Mouse (Mus musculus) kidney, postnatal 0 days (tissue): ENCODE measurements around the gene Olfr312. TPM values are rescaled to one million over a fixed set of nuclear protein-coding genes. Genes with fewer than 3 reads are reported as not detected.

Experiments used
- ATAC-seq: fragments of 200-750 bp; cut with Nextera tagmentation; replicated peaks from 2 replicates; pipeline ENCODE4 v1.8.0; 2017; ENCODE audit warnings: low read depth, moderate number of reproducible peaks, moderate TSS enrichment, moderate library complexity; ENCODE audit not compliant: low FRiP score
- DNase-seq: peaks from one replicate; pipeline ENCODE4 v3.0.0-alpha.2; 2016; ENCODE audit warnings: low spot score
- H3K27ac ChIP-seq: fragments of 300-500 bp; sonication (generic); 2 replicates; pipeline ENCODE4 v1.5.1; 2014; ENCODE audit warnings: mild to moderate bottlenecking
- H3K27me3 ChIP-seq: fragments of 300-500 bp; sonication (generic); 2 replicates; pipeline ENCODE4 v1.6.1; 2014; ENCODE audit warnings: low read length, mixed read lengths; ENCODE audit not compliant: insufficient read depth
- H3K36me3 ChIP-seq: fragments of 300-500 bp; sonication (generic); 2 replicates; pipeline ENCODE4 v1.6.1; 2014; ENCODE audit warnings: low read length, mixed read lengths; ENCODE audit not compliant: insufficient read depth
- H3K4me1 ChIP-seq: fragments of 300-500 bp; sonication (generic); replicated peaks from 2 replicates; pipeline ENCODE4 v1.6.1; 2014; ENCODE audit warnings: antibody characterized with exemption, low read length, mixed read lengths; ENCODE audit not compliant: insufficient read depth
- H3K4me2 ChIP-seq: fragments of 300-500 bp; sonication (generic); 2 replicates; pipeline ENCODE4 v1.6.1; 2014; ENCODE audit warnings: mild to moderate bottlenecking, low read length, moderate library complexity, mixed read lengths
- H3K4me3 ChIP-seq: fragments of 300-500 bp; sonication (generic); replicated peaks from 2 replicates; pipeline ENCODE4 v1.5.1; 2014; ENCODE audit warnings: low read depth, low read length
- H3K9ac ChIP-seq: fragments of 300-500 bp; sonication (generic); 2 replicates; pipeline ENCODE4 v1.6.1; 2014; ENCODE audit warnings: low read depth, low read length
- H3K9me3 ChIP-seq: fragments of 300-500 bp; sonication (generic); replicated peaks from 2 replicates; pipeline ENCODE4 v1.6.1; 2016; ENCODE audit warnings: low read length, inconsistent platforms, mixed read lengths
- CTCF ChIP-seq: IDR thresholded peaks from 2 replicates; pipeline ENCODE4 v1.5.1; 2016; ENCODE audit warnings: antibody characterized with exemption, low read depth, mild to moderate bottlenecking, moderate library complexity
- WGBS: fragments of 180-500 bp; shearing (Covaris S2); extraction: QIAGEN DNeasy Blood & Tissue Kit; methylation state at CpG from one replicate; pipeline ENCODE4 v1.1.7; 2014; 5-methylcytosine and 5-hydroxymethylcytosine counted together
- polyA plus RNA-seq: library from polyadenylated mRNA; unstranded; fragments of >200 nt; fragmentation: Nextera tagmentation; extraction: Ambion mirVana; gene quantifications from 2 replicates; pipeline ENCODE4 v1.2.1, GENCODE M21; 2015

The Olfr312 gene
- polyA plus RNA-seq, 1 experiment from 2014 or later = not detected

DNA sequence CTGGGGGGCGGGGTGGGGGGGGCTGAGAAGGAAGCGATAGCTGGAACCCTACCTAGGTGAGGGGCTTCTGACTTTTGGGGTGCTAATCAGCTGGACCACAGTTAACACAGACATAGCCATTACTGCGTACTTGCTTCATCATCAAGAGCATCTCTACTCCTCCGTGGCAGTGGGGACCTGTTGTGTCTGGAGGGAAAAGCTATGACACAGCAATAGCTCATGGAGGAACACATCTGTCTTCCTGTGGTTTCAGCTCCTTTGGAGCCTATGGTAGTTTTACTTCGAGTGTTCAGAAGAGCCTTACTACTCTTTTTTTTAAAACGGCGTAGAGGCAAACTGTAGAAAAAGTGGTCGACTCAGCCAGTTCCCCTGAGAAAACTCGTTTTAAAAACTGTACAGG, 18.6 kb downstream of the Olfr312 start:
- Histone ChIP-seq H3K36me3 (peaks cover 16% of the 10 kb centered on the region; the same call in 1 of the 2 replicates), H3K4me1 (no peaks in the 10 kb centered on the region), H3K4me3 (peak overlapping the region; percentile 56), H3K27me3 (no peaks in the 10 kb centered on the region), H3K9me3 (no peaks in the 10 kb centered on the region), H3K27ac (no peak overlapping the region), H3K9ac (peak overlapping the region; percentile 71), H3K4me2 (peak overlapping the region; percentile 78)
- no peak for TF ChIP-seq CTCF
- ATAC-seq (no peak), DNase-seq (no peak)
- 43% methylated on average over 9 of the region's 9 CpGs for WGBS

DNA sequence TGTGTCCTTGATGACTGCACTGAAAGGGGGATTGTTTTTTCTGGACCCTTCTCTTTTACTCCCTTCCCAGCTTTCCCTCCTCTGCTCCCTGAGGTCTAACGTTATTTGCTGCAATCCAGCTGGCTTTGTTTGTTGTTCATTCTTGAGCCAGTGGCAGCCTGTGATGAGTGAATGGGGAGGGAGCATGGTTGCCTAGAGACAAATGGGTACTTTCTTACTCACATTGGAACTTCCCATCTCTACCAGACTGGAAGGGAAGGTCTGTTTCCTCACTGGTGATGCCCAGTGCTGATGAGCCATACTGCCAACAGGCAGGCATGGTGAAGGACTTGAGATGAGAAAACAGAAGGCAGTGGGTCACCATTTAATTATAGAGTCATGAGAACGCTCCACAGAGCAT, 20.7 kb downstream of the Olfr312 start:
- Histone ChIP-seq H3K27ac (no peak overlapping the region), H3K4me1 (no peaks in the 10 kb centered on the region), H3K36me3 (peaks cover 24% of the 10 kb centered on the region), H3K27me3 (no peaks in the 10 kb centered on the region), H3K4me2 (no peak overlapping the region), H3K4me3 (no peak overlapping the region), H3K9me3 (no peaks in the 10 kb centered on the region), H3K9ac (no peak overlapping the region)
- no peak for TF ChIP-seq CTCF
- WGBS = 60% methylated on average over 2 of the region's 2 CpGs
- DNase-seq = no peak
- no peak for ATAC-seq

DNA sequence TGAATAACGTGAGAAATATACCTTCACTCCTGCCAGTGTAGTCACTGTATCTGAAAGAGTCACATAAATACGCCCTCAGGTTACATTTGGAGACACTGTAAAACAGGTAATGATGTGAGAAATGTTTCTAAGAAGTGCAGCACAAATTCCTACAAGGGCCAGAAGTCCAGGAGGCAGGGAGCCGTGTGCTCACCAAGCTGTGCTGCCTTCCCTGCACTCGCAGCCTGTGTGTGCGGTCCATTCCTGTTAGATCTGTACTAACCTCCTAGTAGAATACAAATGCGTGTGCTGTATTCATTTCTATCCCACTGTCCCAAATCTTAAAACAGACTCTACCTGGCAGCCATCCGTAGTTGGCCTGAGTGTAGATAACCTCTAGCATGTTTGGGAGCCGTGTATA, 31.7 kb downstream of the Olfr312 start:
- H3K4me3 ChIP-seq = no peak overlapping the region
- 95% methylated on average over 8 of the region's 8 CpGs for WGBS
- peaks cover 10% of the 10 kb centered on the region; the same call in 1 of the 2 replicates for H3K9me3 ChIP-seq
- no peak for ATAC-seq
- no peak overlapping the region for H3K4me2 ChIP-seq
- no peak overlapping the region for H3K27ac ChIP-seq
- no peak for TF ChIP-seq CTCF
- no peak overlapping the region for H3K9ac ChIP-seq
- no peaks in the 10 kb centered on the region for H3K27me3 ChIP-seq
- H3K4me1 ChIP-seq = no peaks in the 10 kb centered on the region
- DNase-seq = no peak
- H3K36me3 ChIP-seq = peaks cover 38% of the 10 kb centered on the region

- no peaks in the 10 kb centered on the region for H3K36me3 ChIP-seq
- peak; percentile 75 for DNase-seq
- H3K27ac ChIP-seq = peak within 1 kb of the TSS; percentile 82
- H3K4me1 ChIP-seq = peaks cover 6% of the 10 kb centered on the region
- ATAC-seq = peak; percentile 82
- H3K27me3 ChIP-seq = no peaks in the 10 kb centered on the region
- TF ChIP-seq CTCF = peak; percentile 12; the same call in 1 of the 2 replicates
- H3K9me3 ChIP-seq = no peaks in the 10 kb centered on the region
- peak within 1 kb of the TSS; percentile 74 for H3K9ac ChIP-seq
- peak within 1 kb of the TSS; percentile 80 for H3K4me3 ChIP-seq
- 3% methylated on average over 37 of the region's 37 CpGs for WGBS
- H3K4me2 ChIP-seq = peak within 1 kb of the TSS; percentile 84
Observed at GRCm38 (mm10) chr11:58867039-58867953, 38.3 kb downstream of the Olfr312 start, which contains the start of gene 2810021J22Rik. 2810021J22Rik (plus strand) TSS chr11:58867216.

DNA sequence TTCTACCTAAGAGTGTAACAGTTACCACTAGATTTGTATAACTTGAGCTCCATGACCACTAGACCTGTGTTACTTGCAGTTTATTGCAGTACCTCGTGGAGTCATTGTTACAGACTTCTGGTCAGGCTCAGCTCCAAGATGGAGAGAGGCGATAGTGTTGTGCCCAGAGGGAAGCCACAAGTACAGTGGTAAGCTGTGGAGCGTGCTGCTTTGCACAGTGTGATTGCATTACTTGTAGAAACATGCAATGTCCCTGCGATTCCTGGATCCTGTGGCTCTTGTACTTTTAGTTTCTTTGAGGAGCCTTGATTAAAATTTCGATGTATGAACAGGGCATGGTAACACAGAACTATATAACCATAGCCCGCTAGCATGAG, 38.9 kb downstream of the Olfr312 start:
- peak overlapping the region; percentile 80 for H3K4me3 ChIP-seq
- no peaks in the 10 kb centered on the region for H3K9me3 ChIP-seq
- peaks cover 6% of the 10 kb centered on the region for H3K4me1 ChIP-seq
- WGBS = 59% methylated on average over 6 of the region's 6 CpGs
- H3K27me3 ChIP-seq = no peaks in the 10 kb centered on the region
- H3K4me2 ChIP-seq = peak overlapping the region; percentile 84
- TF ChIP-seq CTCF = no peak
- H3K36me3 ChIP-seq = no peaks in the 10 kb centered on the region
- ATAC-seq (no peak), DNase-seq (no peak)
- peak overlapping the region; percentile 74; the same call in 1 of the 2 replicates for H3K9ac ChIP-seq
- H3K27ac ChIP-seq = peak overlapping the region; percentile 82; the same call in 1 of the 2 replicates

DNA sequence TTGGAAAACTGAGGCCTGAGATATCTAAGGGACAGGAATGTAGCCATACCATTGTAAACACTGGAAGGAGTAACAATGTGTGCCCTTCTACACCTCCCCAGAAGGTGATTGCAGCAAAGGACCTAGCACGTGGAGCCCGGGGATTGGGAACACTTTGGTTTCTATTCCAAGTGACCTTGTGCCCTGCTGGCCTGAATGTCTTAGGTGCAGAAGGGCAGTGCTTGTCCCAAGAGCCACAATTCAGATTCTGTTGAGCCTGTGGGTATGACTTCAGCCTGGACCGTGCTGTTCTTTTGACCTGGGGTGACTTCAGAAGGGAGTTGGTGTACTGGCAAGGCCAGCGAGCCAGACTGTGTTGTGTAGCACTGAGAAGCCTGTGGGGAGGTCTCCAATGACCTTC, 41.9 kb downstream of the Olfr312 start:
- H3K4me3 ChIP-seq = no peak overlapping the region
- no peaks in the 10 kb centered on the region for H3K9me3 ChIP-seq
- peaks cover 6% of the 10 kb centered on the region for H3K4me1 ChIP-seq
- ATAC-seq (no peak), DNase-seq (no peak)
- no peak overlapping the region for H3K27ac ChIP-seq
- 79% methylated on average over 4 of the region's 4 CpGs for WGBS
- no peak overlapping the region for H3K9ac ChIP-seq
- no peaks in the 10 kb centered on the region for H3K36me3 ChIP-seq
- no peak for TF ChIP-seq CTCF
- H3K27me3 ChIP-seq = no peaks in the 10 kb centered on the region
- H3K4me2 ChIP-seq = no peak overlapping the region
